Mouse (Mus musculus): Measurements from ENCODE around the gene Etfa.

DNA sequence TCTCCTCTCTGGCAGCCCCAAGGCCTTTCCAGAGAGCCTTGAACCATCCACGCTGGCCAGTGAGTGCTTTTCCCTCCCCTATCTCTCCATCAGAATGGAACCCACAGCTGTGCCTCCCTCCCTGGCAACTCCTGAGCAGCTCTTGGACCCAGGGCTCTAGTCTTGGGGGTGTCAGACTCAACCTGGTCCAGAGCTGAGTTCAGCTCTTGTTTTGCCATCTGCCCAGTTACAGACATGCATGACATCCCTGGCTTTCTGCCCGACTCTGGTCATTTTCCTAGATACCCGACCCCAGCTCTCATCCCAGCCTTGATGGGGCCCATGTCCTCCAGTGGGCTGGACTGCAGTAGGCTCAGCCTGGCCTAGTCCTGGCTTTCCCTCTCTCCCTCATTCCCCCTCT lies 73.6 kb downstream of the Etfa start:
- TF ChIP-seq CTCF (conservative IDR thresholded peaks at IDR 0.05; ENCODE audit: low read length) (no peak), NANOG (IDR thresholded peaks at IDR 0.05; ENCODE audit: borderline replicate concordance, low read length) (no peak), POU5F1 (IDR thresholded peaks at IDR 0.05; ENCODE audit: borderline replicate concordance, low read length) (no peak)

Data from E14TG2a.4 (cell line).